Mouse (Mus musculus) E14TG2a.4 (cell line): Measurements from ENCODE around the gene Gm45208.

ENCODE experiments used
- CTCF ChIP-seq: conservative IDR thresholded peaks from 2 replicates; pipeline ENCODE4 v1.5.1; 2014; ENCODE audit warnings: low read length
- NANOG ChIP-seq: IDR thresholded peaks from 2 replicates; pipeline ENCODE4 v1.6.1; 2014; ENCODE audit warnings: borderline replicate concordance, low read length, mixed read lengths

DNA sequence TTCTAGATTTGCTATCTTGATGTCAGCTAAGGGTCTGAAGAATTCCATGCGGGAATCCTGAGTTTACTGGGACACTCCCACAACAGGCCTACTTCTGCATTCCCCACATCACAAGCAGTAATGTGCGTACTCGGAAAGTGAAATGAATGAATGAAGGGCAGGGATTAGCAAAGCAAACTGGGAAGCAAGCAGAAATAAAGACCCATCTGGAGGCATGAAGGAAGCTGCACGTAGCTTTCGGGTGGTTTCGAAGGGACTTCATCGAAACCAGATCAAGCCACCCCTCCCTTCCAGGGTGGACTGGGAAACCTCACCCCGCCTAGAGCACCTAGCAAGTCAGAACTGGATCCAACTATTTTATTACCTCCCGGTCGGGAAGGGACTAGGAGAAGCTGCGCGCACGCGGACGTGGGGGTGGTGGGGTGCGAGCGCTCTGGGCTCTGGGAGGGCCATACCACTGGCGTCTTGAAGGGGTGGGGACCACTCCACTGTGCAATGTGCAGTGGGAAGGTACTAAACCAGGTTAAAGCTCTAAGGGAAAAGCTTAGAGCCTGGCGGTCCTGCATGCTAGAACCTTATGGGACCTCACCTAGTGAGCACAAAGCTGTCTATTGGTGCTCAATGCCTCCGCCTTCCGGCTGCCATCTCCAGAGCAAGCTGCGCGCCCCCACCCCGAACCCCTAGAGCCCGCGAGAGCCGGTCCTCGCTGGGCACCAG is 47.6 kb upstream of the Gm45208 start:
- TF ChIP-seq CTCF (no peak), NANOG (no peak)
